Mouse (Mus musculus): ENCODE data around the gene Eva1c. TPM values are rescaled to one million over a fixed set of nuclear protein-coding genes. Genes with fewer than 3 reads are reported as not detected.

Gene Eva1c
- polyA plus RNA-seq, 1 experiment from 2014 or later = 0.72 TPM

GRCm38 (mm10) chr16:90845038-90845437, 18.5 kb downstream of the Eva1c start:
- no peak for ATAC-seq (ENCODE audit: insufficient number of reproducible peaks, insufficient read depth, low FRiP score, low read depth)

GRCm38 (mm10) chr16:90845591-90845990, 19.1 kb downstream of the Eva1c start:
- Histone ChIP-seq H3K4me3 (ENCODE audit: low read depth, low read length) (no peak overlapping the region), H3K4me2 (replicated peaks; ENCODE audit: low read depth, low read length) (no peak overlapping the region), H3K27ac (ENCODE audit: low read length) (no peak overlapping the region), H3K9me3 (ENCODE audit: control insufficient read depth, low read depth, low read length) (no peaks in the 10 kb centered on the region), H3K4me1 (ENCODE audit: control insufficient read depth, insufficient read depth, low read length) (no peaks in the 10 kb centered on the region), H3K9ac (replicated peaks; ENCODE audit: low read depth, low read length) (no peak overlapping the region), H3K27me3 (ENCODE audit: control insufficient read depth, insufficient read depth, low read length) (no peaks in the 10 kb centered on the region), H3K36me3 (ENCODE audit: control insufficient read depth, insufficient read depth, low read length) (no peaks in the 10 kb centered on the region)
- WGBS = 85% methylated on average over 13 of the region's 13 CpGs
- no peak for ATAC-seq (ENCODE audit: insufficient number of reproducible peaks, insufficient read depth, low FRiP score, low read depth)

More at GRCm38 (mm10) chr16:90845038-90845437, 18.5 kb downstream of the Eva1c start:
- Histone ChIP-seq H3K9ac (replicated peaks; ENCODE audit: low read depth, low read length) (no peak overlapping the region), H3K4me1 (ENCODE audit: control insufficient read depth, insufficient read depth, low read length) (no peaks in the 10 kb centered on the region), H3K36me3 (ENCODE audit: control insufficient read depth, insufficient read depth, low read length) (no peaks in the 10 kb centered on the region), H3K27ac (ENCODE audit: low read length) (no peak overlapping the region), H3K27me3 (ENCODE audit: control insufficient read depth, insufficient read depth, low read length) (no peaks in the 10 kb centered on the region), H3K4me3 (ENCODE audit: low read depth, low read length) (no peak overlapping the region), H3K9me3 (ENCODE audit: control insufficient read depth, low read depth, low read length) (no peaks in the 10 kb centered on the region), H3K4me2 (replicated peaks; ENCODE audit: low read depth, low read length) (no peak overlapping the region)
- WGBS = 76% methylated on average over 6 of the region's 6 CpGs

DNA sequence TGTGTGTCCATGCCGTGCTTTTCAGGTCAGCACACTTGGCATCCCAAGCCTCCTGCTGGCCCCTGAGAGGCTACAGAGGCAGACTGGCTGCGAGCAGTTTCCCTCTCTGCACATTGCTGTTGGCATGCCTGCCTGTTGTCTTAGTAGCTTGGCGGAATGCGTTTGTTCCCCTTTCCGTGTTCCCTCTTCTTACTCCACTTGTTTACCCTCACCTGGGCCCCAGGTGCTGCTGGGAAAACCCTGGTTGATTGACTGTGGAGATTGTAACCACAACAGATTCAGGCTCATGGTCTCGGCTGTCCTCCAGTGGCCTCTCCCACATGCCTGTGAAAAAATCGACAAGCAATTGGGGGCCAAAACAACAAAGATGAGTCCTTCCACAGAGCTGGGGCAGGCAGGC, 22.2 kb downstream of the Eva1c start:
- no peak for ATAC-seq (ENCODE audit: insufficient number of reproducible peaks, insufficient read depth, low FRiP score, low read depth)
- Histone ChIP-seq H3K9ac (replicated peaks; ENCODE audit: low read depth, low read length) (no peak overlapping the region), H3K36me3 (ENCODE audit: control insufficient read depth, insufficient read depth, low read length) (no peaks in the 10 kb centered on the region), H3K27ac (ENCODE audit: low read length) (no peak overlapping the region), H3K4me1 (ENCODE audit: control insufficient read depth, insufficient read depth, low read length) (no peaks in the 10 kb centered on the region), H3K9me3 (ENCODE audit: control insufficient read depth, low read depth, low read length) (no peaks in the 10 kb centered on the region), H3K27me3 (ENCODE audit: control insufficient read depth, insufficient read depth, low read length) (no peaks in the 10 kb centered on the region), H3K4me2 (replicated peaks; ENCODE audit: low read depth, low read length) (no peak overlapping the region), H3K4me3 (ENCODE audit: low read depth, low read length) (no peak overlapping the region)
- WGBS = 65% methylated on average over 7 of the region's 7 CpGs

- no peaks in the 10 kb centered on the region for H3K9me3 ChIP-seq (ENCODE audit: control insufficient read depth, low read depth, low read length)
- no peaks in the 10 kb centered on the region for H3K27me3 ChIP-seq (ENCODE audit: control insufficient read depth, insufficient read depth, low read length)
- no peaks in the 10 kb centered on the region for H3K4me1 ChIP-seq (ENCODE audit: control insufficient read depth, insufficient read depth, low read length)
- ATAC-seq (ENCODE audit: insufficient number of reproducible peaks, insufficient read depth, low FRiP score, low read depth) = peak; percentile 54; the same call in 1 of the 2 replicates
- H3K4me2 ChIP-seq (replicated peaks; ENCODE audit: low read depth, low read length) = no peak overlapping the region
- H3K36me3 ChIP-seq (ENCODE audit: control insufficient read depth, insufficient read depth, low read length) = no peaks in the 10 kb centered on the region
- no peak overlapping the region for H3K4me3 ChIP-seq (ENCODE audit: low read depth, low read length)
- no peak overlapping the region for H3K9ac ChIP-seq (replicated peaks; ENCODE audit: low read depth, low read length)
- H3K27ac ChIP-seq (ENCODE audit: low read length) = no peak overlapping the region
- WGBS = 42% methylated on average over 12 of the region's 12 CpGs
Observed at GRCm38 (mm10) chr16:90849262-90849661, 22.7 kb downstream of the Eva1c start.

DNA sequence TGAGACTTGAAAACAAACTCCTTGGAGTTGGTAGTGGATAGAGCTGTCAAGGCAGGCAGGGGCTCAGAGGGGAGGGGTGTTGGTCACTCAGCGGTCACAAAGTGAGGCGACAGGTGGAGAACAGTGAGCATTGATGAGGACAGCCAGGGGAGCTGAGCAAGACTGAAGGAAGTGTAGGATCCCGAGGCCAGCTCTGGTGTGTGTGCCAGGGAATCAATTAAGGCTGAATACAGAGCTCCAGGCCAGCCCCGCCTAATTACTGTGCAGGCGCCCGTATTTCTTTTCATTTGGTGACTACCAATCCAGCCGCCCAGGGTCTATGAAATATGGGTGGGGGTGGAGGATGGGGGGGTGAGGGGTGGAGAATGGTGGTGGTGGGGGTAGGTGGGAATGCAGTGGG, 24.4 kb downstream of the Eva1c start:
- Histone ChIP-seq H3K4me3 (ENCODE audit: low read depth, low read length) (no peak overlapping the region), H3K4me2 (replicated peaks; ENCODE audit: low read depth, low read length) (no peak overlapping the region), H3K36me3 (ENCODE audit: control insufficient read depth, insufficient read depth, low read length) (no peaks in the 10 kb centered on the region), H3K27me3 (ENCODE audit: control insufficient read depth, insufficient read depth, low read length) (no peaks in the 10 kb centered on the region), H3K27ac (ENCODE audit: low read length) (no peak overlapping the region), H3K4me1 (ENCODE audit: control insufficient read depth, insufficient read depth, low read length) (no peaks in the 10 kb centered on the region), H3K9ac (replicated peaks; ENCODE audit: low read depth, low read length) (no peak overlapping the region), H3K9me3 (ENCODE audit: control insufficient read depth, low read depth, low read length) (no peaks in the 10 kb centered on the region)
- no peak for ATAC-seq (ENCODE audit: insufficient number of reproducible peaks, insufficient read depth, low FRiP score, low read depth)
- 72% methylated on average over 7 of the region's 7 CpGs for WGBS

- Histone ChIP-seq H3K4me3 (ENCODE audit: low read depth, low read length) (no peak overlapping the region), H3K4me2 (replicated peaks; ENCODE audit: low read depth, low read length) (no peak overlapping the region), H3K4me1 (ENCODE audit: control insufficient read depth, insufficient read depth, low read length) (no peaks in the 10 kb centered on the region), H3K27me3 (ENCODE audit: control insufficient read depth, insufficient read depth, low read length) (no peaks in the 10 kb centered on the region), H3K9ac (replicated peaks; ENCODE audit: low read depth, low read length) (no peak overlapping the region), H3K36me3 (ENCODE audit: control insufficient read depth, insufficient read depth, low read length) (no peaks in the 10 kb centered on the region), H3K9me3 (ENCODE audit: control insufficient read depth, low read depth, low read length) (no peaks in the 10 kb centered on the region), H3K27ac (ENCODE audit: low read length) (no peak overlapping the region)
- no peak for ATAC-seq (ENCODE audit: insufficient number of reproducible peaks, insufficient read depth, low FRiP score, low read depth)
- WGBS = 72% methylated on average over 11 of the region's 11 CpGs
Observed at GRCm38 (mm10) chr16:90851621-90852334, 25.3 kb downstream of the Eva1c start.

GRCm38 (mm10) chr16:90856552-90857200, 30.2 kb downstream of the Eva1c start:
- no peaks in the 10 kb centered on the region for H3K27me3 ChIP-seq (ENCODE audit: control insufficient read depth, insufficient read depth, low read length)
- H3K4me3 ChIP-seq (ENCODE audit: low read depth, low read length) = no peak overlapping the region
- no peak overlapping the region for H3K9ac ChIP-seq (replicated peaks; ENCODE audit: low read depth, low read length)
- H3K27ac ChIP-seq (ENCODE audit: low read length) = no peak overlapping the region
- ATAC-seq (ENCODE audit: insufficient number of reproducible peaks, insufficient read depth, low FRiP score, low read depth) = no peak
- H3K4me1 ChIP-seq (ENCODE audit: control insufficient read depth, insufficient read depth, low read length) = no peaks in the 10 kb centered on the region
- H3K36me3 ChIP-seq (ENCODE audit: control insufficient read depth, insufficient read depth, low read length) = no peaks in the 10 kb centered on the region
- no peak overlapping the region for H3K4me2 ChIP-seq (replicated peaks; ENCODE audit: low read depth, low read length)
- WGBS = 80% methylated on average over 6 of the region's 6 CpGs
- H3K9me3 ChIP-seq (ENCODE audit: control insufficient read depth, low read depth, low read length) = no peaks in the 10 kb centered on the region

DNA sequence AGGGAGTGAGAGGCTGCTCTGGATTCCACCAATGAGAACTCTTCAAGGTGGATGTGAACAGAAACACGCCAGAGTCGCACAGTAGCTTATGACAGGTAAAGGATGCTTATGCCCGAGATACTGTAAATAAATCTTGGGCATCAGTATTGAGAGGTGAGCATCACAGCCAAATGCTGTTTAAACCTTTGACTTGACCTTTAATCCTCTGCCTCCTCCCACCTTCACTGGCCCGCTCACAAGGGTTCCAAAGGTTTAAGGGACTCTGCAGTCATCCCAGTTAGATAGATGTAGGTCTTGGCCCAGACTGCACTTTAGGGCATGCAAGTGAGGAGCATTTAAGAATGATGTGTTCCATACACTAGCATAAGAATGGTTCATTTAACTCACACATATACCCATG, 31.7 kb downstream of the Eva1c start:
- no peak overlapping the region for H3K9ac ChIP-seq (replicated peaks; ENCODE audit: low read depth, low read length)
- H3K9me3 ChIP-seq (ENCODE audit: control insufficient read depth, low read depth, low read length) = no peaks in the 10 kb centered on the region
- H3K27me3 ChIP-seq (ENCODE audit: control insufficient read depth, insufficient read depth, low read length) = no peaks in the 10 kb centered on the region
- no peak for ATAC-seq (ENCODE audit: insufficient number of reproducible peaks, insufficient read depth, low FRiP score, low read depth)
- H3K36me3 ChIP-seq (ENCODE audit: control insufficient read depth, insufficient read depth, low read length) = no peaks in the 10 kb centered on the region
- H3K4me2 ChIP-seq (replicated peaks; ENCODE audit: low read depth, low read length) = no peak overlapping the region
- H3K4me3 ChIP-seq (ENCODE audit: low read depth, low read length) = no peak overlapping the region
- no peak overlapping the region for H3K27ac ChIP-seq (ENCODE audit: low read length)
- no peaks in the 10 kb centered on the region for H3K4me1 ChIP-seq (ENCODE audit: control insufficient read depth, insufficient read depth, low read length)
- WGBS = 67% methylated on average over 4 of the region's 4 CpGs

All from stomach, embryonic 14.5 days (tissue).